Mouse (Mus musculus): Measurements from ENCODE around the gene Gm45753. TPM values are rescaled to one million over a fixed set of nuclear protein-coding genes. Genes with fewer than 3 reads are reported as not detected.

Gene Gm45753
- total and polyA plus RNA-seq, 2 experiments from 2014 or later, result not detected

- H3K4me1 ChIP-seq (ENCODE audit: control insufficient read depth, insufficient read depth), result no peaks in the 10 kb centered on the region
- TF ChIP-seq EP300 (IDR thresholded peaks at IDR 0.05; ENCODE audit: low read depth) (no peak), CTCF (IDR thresholded peaks at IDR 0.05; ENCODE audit: low read depth) (no peak)
- DNase-seq (ENCODE audit: low spot score) (no peak), ATAC-seq (ENCODE audit: insufficient read depth, low read depth) (no peak)
- H3K9me3 ChIP-seq (replicated peaks; ENCODE audit: control insufficient read depth, low read length), result no peaks in the 10 kb centered on the region
- H3K36me3 ChIP-seq (replicated peaks; ENCODE audit: control insufficient read depth, insufficient read depth, low read length), result no peaks in the 10 kb centered on the region
- no peaks in the 10 kb centered on the region for H3K27me3 ChIP-seq (ENCODE audit: control insufficient read depth, insufficient read depth, low read length)
- no peak overlapping the region for H3K27ac ChIP-seq (ENCODE audit: low read depth)
- no peak overlapping the region for H3K4me3 ChIP-seq (ENCODE audit: low read depth, low read length)
- 78% methylated on average over 4 of the region's 4 CpGs for WGBS
- no peak overlapping the region for H3K4me2 ChIP-seq (ENCODE audit: low read depth, low read length)
- no peak overlapping the region for H3K9ac ChIP-seq (replicated peaks; ENCODE audit: low read depth, low read length)
These were observed 33.9 kb downstream of the Gm45753 start for GRCm38 (mm10) chr8:45274317-45274716.

- no peaks in the 10 kb centered on the region for H3K36me3 ChIP-seq (replicated peaks; ENCODE audit: control insufficient read depth, insufficient read depth, low read length)
- DNase-seq (ENCODE audit: low spot score), result no peak
- no peaks in the 10 kb centered on the region for H3K27me3 ChIP-seq (ENCODE audit: control insufficient read depth, insufficient read depth, low read length)
- ATAC-seq (ENCODE audit: insufficient read depth, low read depth), result no peak
- no peak overlapping the region for H3K9ac ChIP-seq (replicated peaks; ENCODE audit: low read depth, low read length)
- H3K4me2 ChIP-seq (ENCODE audit: low read depth, low read length), result no peak overlapping the region
- no peak overlapping the region for H3K4me3 ChIP-seq (ENCODE audit: low read depth, low read length)
- no peaks in the 10 kb centered on the region for H3K4me1 ChIP-seq (ENCODE audit: control insufficient read depth, insufficient read depth)
- H3K27ac ChIP-seq (ENCODE audit: low read depth), result no peak overlapping the region
- TF ChIP-seq EP300 (IDR thresholded peaks at IDR 0.05; ENCODE audit: low read depth) (no peak), CTCF (IDR thresholded peaks at IDR 0.05; ENCODE audit: low read depth) (no peak)
- no peaks in the 10 kb centered on the region for H3K9me3 ChIP-seq (replicated peaks; ENCODE audit: control insufficient read depth, low read length)
These were observed 39.2 kb downstream of the Gm45753 start for GRCm38 (mm10) chr8:45269056-45269455.

GRCm38 (mm10) chr8:45268485-45268884 is 39.8 kb downstream of the Gm45753 start:
- no peaks in the 10 kb centered on the region for H3K4me1 ChIP-seq (ENCODE audit: control insufficient read depth, insufficient read depth)
- H3K4me2 ChIP-seq (ENCODE audit: low read depth, low read length), result no peak overlapping the region
- no peak overlapping the region for H3K4me3 ChIP-seq (ENCODE audit: low read depth, low read length)
- no peak overlapping the region for H3K27ac ChIP-seq (ENCODE audit: low read depth)
- H3K36me3 ChIP-seq (replicated peaks; ENCODE audit: control insufficient read depth, insufficient read depth, low read length), result no peaks in the 10 kb centered on the region
- no peaks in the 10 kb centered on the region for H3K27me3 ChIP-seq (ENCODE audit: control insufficient read depth, insufficient read depth, low read length)
- ATAC-seq (ENCODE audit: insufficient read depth, low read depth) (no peak), DNase-seq (ENCODE audit: low spot score) (no peak)
- no peaks in the 10 kb centered on the region for H3K9me3 ChIP-seq (replicated peaks; ENCODE audit: control insufficient read depth, low read length)
- no peak for TF ChIP-seq CTCF (IDR thresholded peaks at IDR 0.05; ENCODE audit: low read depth)
- no peak for TF ChIP-seq EP300 (IDR thresholded peaks at IDR 0.05; ENCODE audit: low read depth)
- no peak overlapping the region for H3K9ac ChIP-seq (replicated peaks; ENCODE audit: low read depth, low read length)

- WGBS, result 49% methylated on average over 4 of the region's 4 CpGs
- peak; percentile 11 for DNase-seq (ENCODE audit: low spot score)
- peak; percentile 36; the same call in 1 of the 2 replicates for ATAC-seq (ENCODE audit: insufficient read depth, low read depth)
- no peak overlapping the region for H3K4me2 ChIP-seq (ENCODE audit: low read depth, low read length)
- no peak overlapping the region for H3K9ac ChIP-seq (replicated peaks; ENCODE audit: low read depth, low read length)
- TF ChIP-seq CTCF (IDR thresholded peaks at IDR 0.05; ENCODE audit: low read depth) (no peak), EP300 (IDR thresholded peaks at IDR 0.05; ENCODE audit: low read depth) (no peak)
- no peak overlapping the region for H3K27ac ChIP-seq (ENCODE audit: low read depth)
- no peaks in the 10 kb centered on the region for H3K9me3 ChIP-seq (replicated peaks; ENCODE audit: control insufficient read depth, low read length)
- no peaks in the 10 kb centered on the region for H3K4me1 ChIP-seq (ENCODE audit: control insufficient read depth, insufficient read depth)
- no peaks in the 10 kb centered on the region for H3K27me3 ChIP-seq (ENCODE audit: control insufficient read depth, insufficient read depth, low read length)
- no peaks in the 10 kb centered on the region for H3K36me3 ChIP-seq (replicated peaks; ENCODE audit: control insufficient read depth, insufficient read depth, low read length)
- no peak overlapping the region for H3K4me3 ChIP-seq (ENCODE audit: low read depth, low read length)
These were observed 40.5 kb downstream of the Gm45753 start for GRCm38 (mm10) chr8:45267611-45268391.

DNA sequence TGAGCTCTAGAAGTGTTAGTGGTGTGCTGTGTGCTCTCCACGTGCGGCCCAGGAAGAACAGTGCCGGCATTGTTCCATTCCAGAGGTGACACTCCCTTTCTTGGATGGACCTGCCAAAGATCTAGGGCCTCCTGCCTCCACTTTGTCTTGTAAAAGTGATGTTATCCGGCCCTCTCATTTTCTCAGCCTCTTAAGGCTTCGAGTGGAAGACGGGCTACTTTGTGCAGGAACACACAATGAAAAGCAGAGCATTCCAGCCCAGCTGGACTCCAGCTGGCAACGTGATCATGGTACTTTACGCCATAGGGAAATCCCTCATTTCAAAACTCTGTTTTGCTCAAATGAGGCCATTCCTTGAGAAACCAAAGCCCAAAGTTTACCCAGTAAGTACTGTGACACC is 41.3 kb downstream of the Gm45753 start:
- no peak overlapping the region for H3K9ac ChIP-seq (replicated peaks; ENCODE audit: low read depth, low read length)
- no peak for TF ChIP-seq CTCF (IDR thresholded peaks at IDR 0.05; ENCODE audit: low read depth)
- no peak for TF ChIP-seq EP300 (IDR thresholded peaks at IDR 0.05; ENCODE audit: low read depth)
- no peaks in the 10 kb centered on the region for H3K36me3 ChIP-seq (replicated peaks; ENCODE audit: control insufficient read depth, insufficient read depth, low read length)
- H3K9me3 ChIP-seq (replicated peaks; ENCODE audit: control insufficient read depth, low read length), result no peaks in the 10 kb centered on the region
- H3K27me3 ChIP-seq (ENCODE audit: control insufficient read depth, insufficient read depth, low read length), result no peaks in the 10 kb centered on the region
- WGBS, result 66% methylated on average over 8 of the region's 8 CpGs
- H3K4me1 ChIP-seq (ENCODE audit: control insufficient read depth, insufficient read depth), result no peaks in the 10 kb centered on the region
- no peak overlapping the region for H3K4me2 ChIP-seq (ENCODE audit: low read depth, low read length)
- ATAC-seq (ENCODE audit: insufficient read depth, low read depth), result no peak
- H3K27ac ChIP-seq (ENCODE audit: low read depth), result no peak overlapping the region
- no peak overlapping the region for H3K4me3 ChIP-seq (ENCODE audit: low read depth, low read length)
- no peak for DNase-seq (ENCODE audit: low spot score)

GRCm38 (mm10) chr8:45264918-45265317 is 43.3 kb downstream of the Gm45753 start:
- DNase-seq (ENCODE audit: low spot score), result no peak
- H3K4me2 ChIP-seq (ENCODE audit: low read depth, low read length), result no peak overlapping the region
- H3K9ac ChIP-seq (replicated peaks; ENCODE audit: low read depth, low read length), result no peak overlapping the region
- H3K4me3 ChIP-seq (ENCODE audit: low read depth, low read length), result no peak overlapping the region
- TF ChIP-seq CTCF (IDR thresholded peaks at IDR 0.05; ENCODE audit: low read depth) (no peak), EP300 (IDR thresholded peaks at IDR 0.05; ENCODE audit: low read depth) (no peak)
- no peaks in the 10 kb centered on the region for H3K4me1 ChIP-seq (ENCODE audit: control insufficient read depth, insufficient read depth)
- WGBS, result 76% methylated on average over 4 of the region's 4 CpGs
- H3K36me3 ChIP-seq (replicated peaks; ENCODE audit: control insufficient read depth, insufficient read depth, low read length), result no peaks in the 10 kb centered on the region
- no peak overlapping the region for H3K27ac ChIP-seq (ENCODE audit: low read depth)
- H3K27me3 ChIP-seq (ENCODE audit: control insufficient read depth, insufficient read depth, low read length), result no peaks in the 10 kb centered on the region
- H3K9me3 ChIP-seq (replicated peaks; ENCODE audit: control insufficient read depth, low read length), result no peaks in the 10 kb centered on the region
- ATAC-seq (ENCODE audit: insufficient read depth, low read depth), result no peak
